Mouse (Mus musculus) ZHBTc4 (cell line): ENCODE results near the gene Fam234a.
"Not testable (repeated sequence)": the region's sequence is repeated elsewhere in the genome, so short reads cannot be mapped to it uniquely, and the experiment has no call there.

Source experiments
- DNase-seq: peaks from one replicate; pipeline ENCODE4 v3.0.0-alpha.2; 2011; ENCODE audit warnings: low read depth, low spot score

Gene Fam234a

GRCm38 (mm10) chr17:26175248-26175647 is 68.8 kb downstream of the Fam234a start:
- DNase-seq = not testable (repeated sequence)

GRCm38 (mm10) chr17:26168039-26168438 is 76.0 kb downstream of the Fam234a start:
- peak; percentile 9 for DNase-seq

GRCm38 (mm10) chr17:26162736-26163135 is 81.3 kb downstream of the Fam234a start:
- DNase-seq = no peak
